Mouse (Mus musculus) C2C12 (cell line): ENCODE data around the gene Brsk2. TPM values are rescaled to one million over a fixed set of nuclear protein-coding genes. Genes with fewer than 3 reads are reported as not detected.

Experiments
- H3K27me3 ChIP-seq: one replicate; pipeline ENCODE4 v1.6.1; 2011; ENCODE audit not compliant: control insufficient read depth, insufficient read depth, insufficient read length
- H3K36me3 ChIP-seq: one replicate; pipeline ENCODE4 v1.6.1; 2011; ENCODE audit not compliant: control insufficient read depth, insufficient read depth
- H3K4me3 ChIP-seq: one replicate; pipeline ENCODE4 v1.5.1; 2011; ENCODE audit warnings: mild to moderate bottlenecking, control low read depth; ENCODE audit not compliant: poor library complexity, insufficient read depth, severe bottlenecking
- H3K79me2 ChIP-seq: one replicate; pipeline ENCODE4 v1.6.1; 2011; ENCODE audit not compliant: control insufficient read depth, insufficient read depth
- H3K79me3 ChIP-seq: one replicate; pipeline ENCODE4 v1.6.1; 2011; ENCODE audit warnings: low read depth, control low read depth
- H3ac ChIP-seq: one replicate; pipeline ENCODE3; 2011; ENCODE audit warnings: low read depth; ENCODE audit not compliant: control insufficient read depth, insufficient read length
- CEBPB ChIP-seq: IDR thresholded peaks from one replicate; pipeline ENCODE4 v1.6.1; 2011; ENCODE audit warnings: low read depth, mild to moderate bottlenecking, control low read depth, moderate library complexity
- CTCF ChIP-seq: IDR thresholded peaks from one replicate; pipeline ENCODE4 v1.5.1; 2011; ENCODE audit not compliant: control insufficient read depth, insufficient read depth, insufficient read length
- FOSL1 ChIP-seq: IDR thresholded peaks from one replicate; pipeline ENCODE4 v1.8.0; 2011; ENCODE audit warnings: mild to moderate bottlenecking, low read length; ENCODE audit not compliant: poor library complexity, insufficient read depth, severe bottlenecking
- MAX ChIP-seq: IDR thresholded peaks from one replicate; pipeline ENCODE4 v1.6.1; 2011; ENCODE audit warnings: mild to moderate bottlenecking, control low read depth
- MYOD1 ChIP-seq: IDR thresholded peaks from one replicate; pipeline ENCODE4 v1.6.1; 2011; ENCODE audit warnings: low read depth; ENCODE audit not compliant: control insufficient read depth, insufficient read length
- MYOG ChIP-seq: IDR thresholded peaks from one replicate; pipeline ENCODE4 v1.6.1; 2011; ENCODE audit not compliant: control insufficient read depth, insufficient read length; ENCODE audit errors: extremely low read depth
- USF1 ChIP-seq: IDR thresholded peaks from one replicate; pipeline ENCODE4 v1.6.1; 2011; ENCODE audit warnings: low read depth, mild to moderate bottlenecking, control low read depth, moderate library complexity
- polyA plus RNA-seq: library from polyadenylated mRNA; unstranded; fragments of >200 nt; fragmentation: generic; extraction: Trizol; gene quantifications from one replicate; pipeline ENCODE4 v1.2.1, GENCODE M21; 2012; ENCODE audit warnings: missing spikeins

The Brsk2 gene
- polyA plus RNA-seq, 1 experiment = 0.05 TPM

DNA sequence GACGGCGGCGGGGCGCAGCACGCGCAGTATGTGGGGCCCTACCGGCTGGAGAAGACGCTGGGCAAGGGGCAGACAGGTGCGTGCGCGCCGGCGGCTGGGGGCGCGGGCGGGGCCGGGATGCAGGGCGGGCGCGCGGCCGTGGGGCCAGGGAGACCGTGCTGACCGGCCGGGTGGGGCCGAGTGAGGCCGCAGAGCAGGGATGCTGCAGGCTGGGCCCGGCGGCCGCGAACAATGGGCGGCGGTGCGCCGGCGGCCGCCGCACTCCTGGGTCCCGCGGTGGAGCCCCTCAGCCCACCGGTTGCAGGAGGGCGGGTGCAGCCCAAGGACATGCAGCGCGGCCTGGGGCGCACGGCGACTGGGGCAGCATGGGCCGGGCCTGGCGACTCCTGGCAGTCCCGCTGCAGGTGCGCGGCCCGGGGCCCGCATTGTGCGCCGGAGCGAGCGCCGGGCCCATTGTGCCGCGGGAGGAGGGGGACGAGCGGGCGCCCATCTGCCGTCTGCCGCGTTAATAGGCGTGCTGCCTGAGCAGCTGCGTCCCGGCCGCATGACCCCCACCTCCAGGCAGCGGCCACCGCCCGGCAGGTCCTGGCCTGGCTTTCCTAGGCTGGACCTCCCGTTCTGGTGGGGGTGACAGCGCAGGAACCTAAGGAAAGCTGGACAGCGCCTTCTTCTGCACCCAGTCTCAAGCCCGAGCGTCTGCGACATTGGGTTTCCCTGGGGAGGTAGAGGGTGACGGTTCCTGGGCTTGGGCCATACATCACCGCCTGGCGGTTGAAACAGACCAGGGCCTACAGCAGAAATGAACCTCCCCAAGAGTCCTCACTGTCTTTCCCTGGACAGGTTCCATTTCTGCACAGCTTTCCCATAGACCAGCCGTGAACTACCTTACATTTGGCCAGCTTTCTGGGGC lies 808 bp downstream of the Brsk2 start:
- no peaks in the 10 kb centered on the region for H3K79me3 ChIP-seq
- no peak overlapping the region for H3K4me3 ChIP-seq

DNA sequence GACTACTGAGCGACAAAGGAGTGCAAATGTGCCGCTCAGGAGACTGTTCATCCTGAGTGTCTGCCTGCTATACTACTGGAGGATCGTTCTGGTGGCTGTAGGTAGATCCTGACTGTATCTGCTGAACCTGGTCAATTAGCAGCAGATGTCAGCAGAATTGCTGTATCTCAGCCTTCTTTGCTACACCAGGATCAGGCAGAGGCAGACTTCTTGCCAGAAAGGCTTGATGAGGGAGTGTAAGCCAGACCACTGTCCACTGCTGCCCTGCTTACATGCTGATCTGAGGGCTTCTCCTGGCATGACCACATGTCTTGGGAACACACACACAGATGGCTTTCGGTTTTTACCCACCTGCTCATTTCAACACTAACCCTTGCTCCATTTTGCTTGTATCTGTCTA lies 2.3 kb downstream of the Brsk2 start:
- Histone ChIP-seq H3ac (no peak overlapping the region), H3K79me3 (no peaks in the 10 kb centered on the region), H3K4me3 (no peak overlapping the region), H3K27me3 (peaks cover 74% of the 10 kb centered on the region), H3K36me3 (no peaks in the 10 kb centered on the region), H3K79me2 (no peaks in the 10 kb centered on the region)
- TF ChIP-seq MYOD1 (no peak), USF1 (no peak), FOSL1 (no peak), CEBPB (no peak), MAX (no peak), CTCF (no peak), MYOG (no peak)

More for the DNA sequence above, 808 bp downstream of the Brsk2 start:
- Histone ChIP-seq H3K36me3 (no peaks in the 10 kb centered on the region), H3K27me3 (peaks cover 83% of the 10 kb centered on the region), H3ac (no peak overlapping the region), H3K79me2 (no peaks in the 10 kb centered on the region)
- TF ChIP-seq MYOD1 (no peak), USF1 (no peak), MAX (no peak), FOSL1 (no peak), MYOG (no peak), CTCF (no peak), CEBPB (no peak)

DNA sequence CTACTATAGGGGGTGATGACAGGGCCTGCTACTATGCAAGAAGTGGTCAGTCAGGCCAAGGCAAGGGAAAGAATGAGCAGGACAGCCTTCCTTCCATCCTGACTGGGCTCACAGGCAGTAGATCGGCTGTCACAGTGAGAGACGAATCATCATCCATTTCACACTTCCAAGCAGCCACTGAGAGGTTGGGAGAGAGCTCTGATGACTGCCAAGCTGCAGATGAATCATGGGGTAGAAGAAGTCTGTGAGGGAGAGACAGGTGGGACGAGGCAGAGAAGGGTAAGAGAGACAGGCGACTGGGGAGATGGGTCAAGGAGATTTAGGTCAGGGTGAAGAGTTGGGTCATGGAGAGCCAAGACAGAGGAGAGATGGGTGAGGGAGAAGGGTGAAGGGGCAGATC lies 3.4 kb downstream of the Brsk2 start:
- Histone ChIP-seq H3ac (no peak overlapping the region), H3K4me3 (no peak overlapping the region), H3K79me2 (no peaks in the 10 kb centered on the region), H3K27me3 (peaks cover 68% of the 10 kb centered on the region), H3K79me3 (no peaks in the 10 kb centered on the region), H3K36me3 (no peaks in the 10 kb centered on the region)
- no peak for TF ChIP-seq MYOD1

DNA sequence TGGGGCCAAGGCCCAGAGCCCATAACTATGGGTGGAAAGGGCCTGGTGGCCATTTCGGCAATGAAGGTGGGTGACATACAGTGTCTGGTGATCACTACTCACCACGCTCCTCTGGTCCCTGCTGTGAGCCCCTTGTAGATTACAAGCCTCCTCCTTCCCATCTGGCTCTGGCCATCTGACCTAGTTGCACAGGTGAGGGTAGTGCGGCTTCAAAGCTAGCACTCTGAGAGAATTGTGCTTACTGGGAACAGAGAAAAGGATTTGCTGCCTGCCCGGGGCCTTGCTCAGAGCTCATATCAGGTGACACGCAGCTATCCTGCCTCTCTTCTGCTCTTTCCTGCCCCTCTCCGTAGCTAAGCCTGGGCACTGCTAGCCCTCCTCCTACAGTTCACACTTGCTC lies 4.1 kb downstream of the Brsk2 start:
- Histone ChIP-seq H3K79me2 (no peaks in the 10 kb centered on the region), H3K36me3 (no peaks in the 10 kb centered on the region), H3K27me3 (peaks cover 61% of the 10 kb centered on the region), H3K79me3 (no peaks in the 10 kb centered on the region), H3K4me3 (no peak overlapping the region), H3ac (no peak overlapping the region)
- TF ChIP-seq MYOD1 (no peak), MAX (no peak), USF1 (no peak), CEBPB (no peak), FOSL1 (no peak), MYOG (no peak), CTCF (no peak)

DNA sequence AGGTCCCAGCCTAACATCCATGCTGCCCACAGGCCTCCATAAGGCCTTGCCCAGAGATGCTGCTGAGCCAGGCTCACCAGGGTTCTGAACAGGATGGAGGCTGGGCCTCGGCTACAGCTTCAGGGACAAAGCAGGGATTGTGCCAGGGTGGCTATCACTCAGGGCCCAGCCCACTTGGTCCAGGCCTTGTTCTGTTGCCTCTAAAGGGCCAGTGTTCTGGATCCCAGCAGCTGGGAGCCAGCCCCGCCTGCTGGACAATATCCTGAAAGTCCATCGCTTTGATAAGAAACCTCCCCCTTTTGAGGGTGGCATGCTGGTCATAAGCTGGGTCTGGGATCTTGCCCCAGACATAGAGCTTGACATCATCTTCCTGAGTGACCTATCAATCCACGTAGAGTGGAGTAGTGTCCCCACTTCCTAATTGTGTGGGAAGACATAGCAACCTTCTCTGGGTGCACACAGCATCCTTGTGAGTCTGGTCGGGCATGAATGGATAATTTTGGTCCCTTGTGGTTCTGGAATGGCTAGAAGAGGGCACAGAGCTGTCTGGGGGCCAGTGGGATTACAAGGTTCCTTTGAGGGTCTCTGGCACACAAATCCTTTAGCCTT lies 6.1 kb downstream of the Brsk2 start:
- no peak for TF ChIP-seq FOSL1
- TF ChIP-seq USF1 = no peak
- no peak for TF ChIP-seq MAX
- Histone ChIP-seq H3K79me3 (no peaks in the 10 kb centered on the region), H3K79me2 (no peaks in the 10 kb centered on the region), H3K36me3 (no peaks in the 10 kb centered on the region), H3K4me3 (no peak overlapping the region), H3ac (no peak overlapping the region), H3K27me3 (peaks cover 41% of the 10 kb centered on the region)

DNA sequence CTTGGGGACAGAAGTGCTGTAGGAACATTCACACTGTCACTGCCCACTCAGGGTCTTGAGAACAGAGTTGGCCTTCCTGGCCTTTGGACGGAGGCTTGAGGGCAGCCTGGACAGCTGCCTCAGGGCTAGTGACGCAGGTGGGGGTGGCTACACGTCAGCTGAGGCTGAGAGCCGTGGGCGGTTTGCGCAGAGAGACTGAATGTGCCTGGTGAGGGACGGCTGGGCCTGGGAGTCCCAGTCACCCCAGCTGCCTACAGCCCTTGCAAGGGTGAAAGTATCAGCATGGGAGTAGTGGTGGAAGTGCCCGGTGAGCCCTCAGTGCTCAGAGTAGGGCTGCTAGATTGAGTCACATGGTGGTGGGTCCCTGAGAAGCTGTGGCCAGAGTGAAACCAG lies 6.6 kb downstream of the Brsk2 start:
- peaks cover 36% of the 10 kb centered on the region for H3K27me3 ChIP-seq
- no peak overlapping the region for H3ac ChIP-seq
- no peaks in the 10 kb centered on the region for H3K79me2 ChIP-seq
- H3K36me3 ChIP-seq = no peaks in the 10 kb centered on the region
- H3K79me3 ChIP-seq = no peaks in the 10 kb centered on the region
- no peak for TF ChIP-seq CTCF
- no peak for TF ChIP-seq MYOG
- no peak for TF ChIP-seq MYOD1
- TF ChIP-seq CEBPB = no peak
- no peak for TF ChIP-seq MAX
- TF ChIP-seq FOSL1 = no peak
- no peak for TF ChIP-seq USF1
- no peak overlapping the region for H3K4me3 ChIP-seq
